Mouse (Mus musculus): Measurements from ENCODE around the gene Smarca2. TPM values are rescaled to one million over a fixed set of nuclear protein-coding genes. Genes with fewer than 3 reads are reported as not detected.

Smarca2 gene
- polyA plus RNA-seq, 1 experiment from 2014 or later, result 81.9 TPM

DNA sequence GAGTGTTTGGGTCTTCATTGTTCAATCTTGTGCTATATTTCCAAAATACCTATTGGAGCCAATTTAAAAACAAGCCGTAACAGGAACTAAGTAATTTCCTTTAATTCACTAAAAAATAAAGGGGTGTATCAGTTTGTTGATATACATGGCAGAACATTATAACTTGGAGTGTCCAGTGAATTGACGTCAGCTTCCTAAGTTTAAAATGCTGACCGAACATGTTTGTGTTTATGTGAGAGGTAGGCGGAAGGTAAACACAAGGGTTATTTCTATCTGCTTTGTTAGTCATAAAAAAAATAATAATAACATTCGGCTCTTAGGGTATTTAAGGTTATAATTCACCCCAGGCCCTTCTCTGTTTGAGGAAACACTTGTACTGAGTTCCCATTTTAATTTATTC lies 12.4 kb downstream of the Smarca2 start:
- H3K27ac ChIP-seq (replicated peaks), result no peak overlapping the region
- H3K9me3 ChIP-seq (replicated peaks), result no peaks in the 10 kb centered on the region
- H3K27me3 ChIP-seq, result no peaks in the 10 kb centered on the region
- H3K4me3 ChIP-seq (replicated peaks), result no peak overlapping the region
- 86% methylated on average over 5 of the region's 5 CpGs for WGBS
- no peak for ATAC-seq (ENCODE audit: insufficient number of reproducible peaks, low FRiP score, low TSS enrichment, low read depth)
- H3K4me1 ChIP-seq, result peaks cover 25% of the 10 kb centered on the region
- no peak overlapping the region for H3K4me2 ChIP-seq (replicated peaks)
- H3K36me3 ChIP-seq, result peaks cover 8% of the 10 kb centered on the region; the same call in 1 of the 2 replicates
- no peak overlapping the region for H3K9ac ChIP-seq

- no peak overlapping the region for H3K27ac ChIP-seq (replicated peaks)
Observed at GRCm38 (mm10) chr19:26630712-26631235, 25.9 kb downstream of the Smarca2 start.

GRCm38 (mm10) chr19:26632228-26632627 lies 27.4 kb downstream of the Smarca2 start:
- no peak overlapping the region for H3K4me3 ChIP-seq (replicated peaks)
- H3K4me2 ChIP-seq (replicated peaks), result no peak overlapping the region
- H3K27ac ChIP-seq (replicated peaks), result no peak overlapping the region
- WGBS, result 86% methylated on average over 5 of the region's 5 CpGs
- no peak for ATAC-seq (ENCODE audit: insufficient number of reproducible peaks, low FRiP score, low TSS enrichment, low read depth)
- peaks cover 33% of the 10 kb centered on the region for H3K36me3 ChIP-seq
- H3K9me3 ChIP-seq (replicated peaks), result no peaks in the 10 kb centered on the region
- H3K4me1 ChIP-seq, result peaks cover 13% of the 10 kb centered on the region
- no peaks in the 10 kb centered on the region for H3K27me3 ChIP-seq
- H3K9ac ChIP-seq, result no peak overlapping the region

More at GRCm38 (mm10) chr19:26630712-26631235, 25.9 kb downstream of the Smarca2 start:
- no peaks in the 10 kb centered on the region for H3K27me3 ChIP-seq
- peaks cover 38% of the 10 kb centered on the region for H3K36me3 ChIP-seq
- 40% methylated on average over 8 of the region's 8 CpGs for WGBS
- no peak overlapping the region for H3K4me3 ChIP-seq (replicated peaks)
- H3K4me2 ChIP-seq (replicated peaks), result no peak overlapping the region
- H3K9ac ChIP-seq, result no peak overlapping the region
- H3K9me3 ChIP-seq (replicated peaks), result no peaks in the 10 kb centered on the region
- H3K4me1 ChIP-seq, result peaks cover 13% of the 10 kb centered on the region
- no peak for ATAC-seq (ENCODE audit: insufficient number of reproducible peaks, low FRiP score, low TSS enrichment, low read depth)

DNA sequence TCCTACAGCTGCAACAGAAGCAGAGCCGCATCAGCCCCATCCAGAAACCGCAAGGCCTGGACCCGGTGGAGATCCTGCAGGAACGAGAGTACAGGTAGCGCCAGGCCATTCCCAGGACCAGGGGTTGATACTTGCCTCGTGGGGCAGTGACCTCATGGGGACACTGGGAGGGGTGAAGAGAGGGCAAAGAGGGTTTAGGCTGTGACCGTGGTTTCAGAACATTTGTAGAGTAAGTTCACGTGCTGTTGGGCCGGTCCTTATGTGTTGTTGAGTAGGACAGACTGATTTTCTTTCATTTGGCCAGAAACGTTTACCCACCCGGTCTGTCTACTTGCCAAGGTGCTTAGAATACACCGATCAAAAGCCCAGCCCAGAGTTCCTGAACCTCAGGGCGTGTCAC lies 35.7 kb downstream of the Smarca2 start:
- Histone ChIP-seq H3K4me3 (replicated peaks) (no peak overlapping the region), H3K36me3 (peaks cover 19% of the 10 kb centered on the region), H3K4me2 (replicated peaks) (no peak overlapping the region), H3K4me1 (0 out of 2 replicates have a peak, but pooled peaks cover 4% of the 10 kb centered on the region), H3K27me3 (no peaks in the 10 kb centered on the region), H3K9me3 (replicated peaks) (no peaks in the 10 kb centered on the region), H3K9ac (no peak overlapping the region), H3K27ac (replicated peaks) (no peak overlapping the region)
- 89% methylated on average over 13 of the region's 13 CpGs for WGBS
- ATAC-seq (ENCODE audit: insufficient number of reproducible peaks, low FRiP score, low TSS enrichment, low read depth), result no peak

- H3K4me1 ChIP-seq, result 0 out of 2 replicates have a peak, but pooled peaks cover 4% of the 10 kb centered on the region
- no peak overlapping the region for H3K4me3 ChIP-seq (replicated peaks)
- H3K9me3 ChIP-seq (replicated peaks), result no peaks in the 10 kb centered on the region
- WGBS, result 59% methylated on average over 10 of the region's 10 CpGs
- no peak overlapping the region for H3K9ac ChIP-seq
- no peak overlapping the region for H3K4me2 ChIP-seq (replicated peaks)
- H3K36me3 ChIP-seq, result peaks cover 24% of the 10 kb centered on the region
- no peak overlapping the region for H3K27ac ChIP-seq (replicated peaks)
- H3K27me3 ChIP-seq, result no peaks in the 10 kb centered on the region
- no peak for ATAC-seq (ENCODE audit: insufficient number of reproducible peaks, low FRiP score, low TSS enrichment, low read depth)
Observed at GRCm38 (mm10) chr19:26641269-26641668, 36.4 kb downstream of the Smarca2 start.

DNA sequence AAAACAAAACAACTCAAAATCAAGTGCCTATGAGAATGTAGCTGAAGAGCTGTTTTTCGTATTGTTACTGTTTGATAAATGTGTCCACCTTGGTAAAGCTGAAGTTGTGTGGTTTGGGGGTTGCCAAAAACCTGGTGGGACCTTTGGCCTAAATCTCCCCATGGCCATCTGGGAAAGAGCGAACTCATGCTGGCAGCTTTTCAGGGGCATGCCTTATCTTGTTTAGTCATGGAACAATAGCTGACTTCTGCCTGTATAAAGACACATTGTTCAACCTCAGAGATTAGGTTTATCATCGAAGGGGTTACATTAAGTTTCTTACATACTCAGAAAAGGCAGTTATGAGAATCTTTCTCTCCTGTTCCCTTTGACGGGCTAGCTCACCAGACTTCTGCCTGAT lies 38.2 kb downstream of the Smarca2 start:
- 62% methylated on average over 4 of the region's 4 CpGs for WGBS
- H3K27ac ChIP-seq (replicated peaks), result no peak overlapping the region

GRCm38 (mm10) chr19:26643936-26644335 lies 39.1 kb downstream of the Smarca2 start:
- Histone ChIP-seq H3K9ac (no peak overlapping the region), H3K4me3 (replicated peaks) (no peak overlapping the region), H3K27ac (replicated peaks) (no peak overlapping the region), H3K9me3 (replicated peaks) (no peaks in the 10 kb centered on the region), H3K4me2 (replicated peaks) (no peak overlapping the region), H3K27me3 (no peaks in the 10 kb centered on the region), H3K36me3 (peaks cover 39% of the 10 kb centered on the region), H3K4me1 (0 out of 2 replicates have a peak, but pooled peaks cover 4% of the 10 kb centered on the region)
- ATAC-seq (ENCODE audit: insufficient number of reproducible peaks, low FRiP score, low TSS enrichment, low read depth), result no peak
- WGBS, result 67% methylated on average over 4 of the region's 4 CpGs

More for the DNA sequence above, 38.2 kb downstream of the Smarca2 start:
- ATAC-seq (ENCODE audit: insufficient number of reproducible peaks, low FRiP score, low TSS enrichment, low read depth), result no peak
- Histone ChIP-seq H3K9me3 (replicated peaks) (no peaks in the 10 kb centered on the region), H3K4me3 (replicated peaks) (no peak overlapping the region), H3K27me3 (no peaks in the 10 kb centered on the region), H3K36me3 (peaks cover 36% of the 10 kb centered on the region), H3K9ac (no peak overlapping the region), H3K4me2 (replicated peaks) (no peak overlapping the region), H3K4me1 (0 out of 2 replicates have a peak, but pooled peaks cover 4% of the 10 kb centered on the region)

- H3K4me1 ChIP-seq, result 0 out of 2 replicates have a peak, but pooled peaks cover 4% of the 10 kb centered on the region
- no peaks in the 10 kb centered on the region for H3K9me3 ChIP-seq (replicated peaks)
- no peak overlapping the region for H3K9ac ChIP-seq
- H3K27ac ChIP-seq (replicated peaks), result no peak overlapping the region
- H3K36me3 ChIP-seq, result peaks cover 47% of the 10 kb centered on the region
- 94% methylated on average over 3 of the region's 3 CpGs for WGBS
- no peak for ATAC-seq (ENCODE audit: insufficient number of reproducible peaks, low FRiP score, low TSS enrichment, low read depth)
- H3K27me3 ChIP-seq, result no peaks in the 10 kb centered on the region
- H3K4me3 ChIP-seq (replicated peaks), result no peak overlapping the region
- no peak overlapping the region for H3K4me2 ChIP-seq (replicated peaks)
Observed at GRCm38 (mm10) chr19:26645016-26645415, 40.2 kb downstream of the Smarca2 start.

DNA sequence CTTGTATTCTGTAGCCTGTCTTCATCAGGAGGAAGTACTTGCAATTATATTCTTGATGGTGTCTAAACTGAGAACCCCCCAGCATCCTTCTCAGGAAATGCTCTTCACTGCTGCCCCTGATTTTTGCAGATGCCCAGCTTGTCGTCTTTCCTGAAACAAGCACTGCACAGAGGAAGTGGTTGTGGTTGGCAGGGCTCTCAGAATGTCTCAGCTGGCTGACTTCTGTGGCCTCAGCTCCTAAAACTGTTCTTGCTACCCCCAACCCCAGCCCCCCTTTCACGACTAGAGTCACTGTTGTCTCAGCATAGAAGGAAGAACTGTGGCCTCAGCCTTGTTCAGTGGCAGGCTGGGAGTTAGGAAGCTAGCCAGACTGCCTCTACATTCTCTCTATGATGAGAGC lies 41.3 kb downstream of the Smarca2 start:
- H3K4me3 ChIP-seq (replicated peaks), result no peak overlapping the region
- WGBS, result 19% methylated on average over 2 of the region's 2 CpGs
- no peak for ATAC-seq (ENCODE audit: insufficient number of reproducible peaks, low FRiP score, low TSS enrichment, low read depth)
- no peaks in the 10 kb centered on the region for H3K9me3 ChIP-seq (replicated peaks)
- no peak overlapping the region for H3K4me2 ChIP-seq (replicated peaks)
- H3K4me1 ChIP-seq, result no peaks in the 10 kb centered on the region
- no peaks in the 10 kb centered on the region for H3K27me3 ChIP-seq
- no peak overlapping the region for H3K9ac ChIP-seq
- H3K27ac ChIP-seq (replicated peaks), result no peak overlapping the region
- peaks cover 45% of the 10 kb centered on the region for H3K36me3 ChIP-seq

GRCm38 (mm10) chr19:26650585-26651273 lies 45.9 kb downstream of the Smarca2 start:
- Histone ChIP-seq H3K4me2 (replicated peaks) (no peak overlapping the region), H3K9me3 (replicated peaks) (no peaks in the 10 kb centered on the region), H3K9ac (no peak overlapping the region), H3K4me3 (replicated peaks) (no peak overlapping the region), H3K27me3 (no peaks in the 10 kb centered on the region), H3K36me3 (peaks cover 56% of the 10 kb centered on the region), H3K4me1 (no peaks in the 10 kb centered on the region), H3K27ac (replicated peaks) (no peak overlapping the region)
- no peak for ATAC-seq (ENCODE audit: insufficient number of reproducible peaks, low FRiP score, low TSS enrichment, low read depth)
- WGBS, result 79% methylated on average over 7 of the region's 7 CpGs

DNA sequence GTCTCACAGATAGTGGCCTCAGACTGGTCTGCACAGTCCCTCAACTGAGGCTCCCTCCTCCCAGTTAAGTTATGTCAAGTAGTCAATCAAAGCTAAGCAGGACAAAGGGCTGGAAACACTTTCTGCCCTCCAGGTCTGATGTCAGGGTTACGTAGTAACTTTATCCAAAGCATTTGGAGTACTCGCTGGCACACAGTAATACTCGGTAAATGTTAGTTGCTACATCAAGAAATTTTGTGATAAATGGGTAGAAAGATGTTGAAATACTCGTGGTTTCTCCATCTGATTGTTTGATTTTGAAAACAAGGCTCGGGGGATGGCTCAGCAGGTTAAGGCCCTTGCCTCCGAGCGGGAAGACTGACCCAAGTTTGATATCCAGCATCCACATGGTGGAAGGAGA lies 53.5 kb downstream of the Smarca2 start:
- H3K27me3 ChIP-seq, result no peaks in the 10 kb centered on the region
- ATAC-seq (ENCODE audit: insufficient number of reproducible peaks, low FRiP score, low TSS enrichment, low read depth), result no peak
- H3K36me3 ChIP-seq, result peaks cover 16% of the 10 kb centered on the region
- H3K4me1 ChIP-seq, result no peaks in the 10 kb centered on the region
- H3K27ac ChIP-seq (replicated peaks), result no peak overlapping the region
- 79% methylated on average over 7 of the region's 7 CpGs for WGBS
- no peaks in the 10 kb centered on the region for H3K9me3 ChIP-seq (replicated peaks)
- no peak overlapping the region for H3K4me2 ChIP-seq (replicated peaks)
- H3K9ac ChIP-seq, result no peak overlapping the region
- no peak overlapping the region for H3K4me3 ChIP-seq (replicated peaks)

DNA sequence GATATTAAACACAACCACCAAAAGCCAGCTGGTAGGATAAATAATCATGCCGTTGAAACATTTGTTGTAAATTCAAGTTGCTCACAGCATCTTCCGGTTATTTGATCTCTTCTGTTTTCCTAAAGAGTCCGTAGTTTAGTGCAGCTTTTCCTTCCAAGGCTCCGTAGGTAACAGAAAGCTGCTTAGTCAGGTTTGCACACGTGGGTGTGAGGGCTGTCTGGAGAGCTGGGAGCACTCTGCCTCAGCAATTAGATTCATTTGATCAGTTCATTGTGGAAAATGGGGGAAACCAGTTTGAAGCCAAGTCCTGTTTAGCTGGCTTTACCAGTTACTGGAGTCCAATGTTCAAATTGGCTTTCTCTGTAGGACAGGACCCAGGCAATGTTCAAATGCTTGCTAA lies 55.1 kb downstream of the Smarca2 start:
- Histone ChIP-seq H3K27me3 (no peaks in the 10 kb centered on the region), H3K9me3 (replicated peaks) (no peaks in the 10 kb centered on the region), H3K4me2 (replicated peaks) (no peak overlapping the region), H3K4me3 (replicated peaks) (no peak overlapping the region), H3K4me1 (no peaks in the 10 kb centered on the region), H3K9ac (no peak overlapping the region), H3K27ac (replicated peaks) (no peak overlapping the region), H3K36me3 (peaks cover 17% of the 10 kb centered on the region; the same call in 1 of the 2 replicates)
- no peak for ATAC-seq (ENCODE audit: insufficient number of reproducible peaks, low FRiP score, low TSS enrichment, low read depth)
- 54% methylated on average over 5 of the region's 5 CpGs for WGBS

Measured in embryonic facial prominence, embryonic 15.5 days (tissue).